Mouse (Mus musculus) layer of hippocampus, postnatal 14 days (tissue): ENCODE results near the gene Med20. TPM values are rescaled to one million over a fixed set of nuclear protein-coding genes. Genes with fewer than 3 reads are reported as not detected.

Experiments used
- DNase-seq, 2 experiments: peaks; one replicate each; pipeline ENCODE4 v3.0.0; 2021 to 2022; ENCODE audit warnings: low spot score in 2 of 2, mixed read lengths in 1 of 2
- total RNA-seq, 2 experiments: library from RNA; stranded (reverse); gene quantifications; 2 replicates each; pipeline ENCODE4 v1.2.3; 2021

Med20 gene
- total RNA-seq, 2 experiments from 2014 or later: 26.3 to 32.3 TPM

- DNase-seq: peak in 1 of 2 experiments; percentile 28
Measured at GRCm38 (mm10) chr17:47672311-47673111, 61.1 kb downstream of the Med20 start.

Other genes with a start within 250 kb of the Med20 start
- 10 to 100 TPM; 23.5 to 28.5 TPM for gene Mrps10, start 242.7 kb upstream of the Med20 start, total RNA-seq
- 1 to 10 TPM in 1 of 2 experiments, under 1 TPM in 1; 0.83 to 1.0 TPM for gene Guca1b, start 226.2 kb upstream of the Med20 start, total RNA-seq
- under 1 TPM in 1 of 2 experiments, not detected in 1; 0.39 TPM for gene Guca1a, start 211.0 kb upstream of the Med20 start, total RNA-seq
- gene AI661453, start 175.0 kb upstream of the Med20 start, total RNA-seq: under 1 TPM; 0.28 to 0.48 TPM
- not detected for gene 1700001C19Rik, start 174.2 kb upstream of the Med20 start, total RNA-seq
- 10 to 100 TPM; 14.8 to 16.4 TPM for gene Taf8, start 109.3 kb upstream of the Med20 start, total RNA-seq
- 10 to 100 TPM; 39.6 to 46.3 TPM for gene Ccnd3, start 106.5 kb upstream of the Med20 start, total RNA-seq
- gene Bysl, start 90 bp upstream of the Med20 start, total RNA-seq: 10 to 100 TPM; 17.7 to 21.0 TPM
- gene Gm20517, start within 50 bp of the Med20 start, total RNA-seq: 1 to 10 TPM; 6.1 to 6.6 TPM
- 10 to 100 TPM; 12.2 to 13.1 TPM for gene Usp49, start 19.1 kb downstream of the Med20 start, total RNA-seq
- 100 to 1,000 TPM; 225 to 243 TPM for gene Tomm6, start 76.8 kb downstream of the Med20 start, total RNA-seq
- 10 to 100 TPM; 22.2 to 27.6 TPM for gene Frs3, start 77.4 kb downstream of the Med20 start, total RNA-seq
- gene Gm21981, start 82.9 kb downstream of the Med20 start, total RNA-seq: 1 to 10 TPM; 2.4 to 2.7 TPM
- gene Prickle4, start 83.2 kb downstream of the Med20 start, total RNA-seq: 1 to 10 TPM; 7.3 to 7.5 TPM
- not detected for gene Pgc, start 115.3 kb downstream of the Med20 start, total RNA-seq
- gene Tfeb, start 125.4 kb downstream of the Med20 start, total RNA-seq: 10 to 100 TPM; 12.6 to 14.8 TPM
- gene Mdfi, start 223.1 kb downstream of the Med20 start, total RNA-seq: 1 to 10 TPM; 1.4 to 1.8 TPM